Mouse (Mus musculus) telencephalon, adult 2 months (tissue): ENCODE measurements around the gene Btf3.

Experiments used
- DNase-seq: peaks from one replicate; pipeline ENCODE4 v3.0.0-alpha.2; 2011; ENCODE audit warnings: low read depth, low spot score

The Btf3 gene

DNA sequence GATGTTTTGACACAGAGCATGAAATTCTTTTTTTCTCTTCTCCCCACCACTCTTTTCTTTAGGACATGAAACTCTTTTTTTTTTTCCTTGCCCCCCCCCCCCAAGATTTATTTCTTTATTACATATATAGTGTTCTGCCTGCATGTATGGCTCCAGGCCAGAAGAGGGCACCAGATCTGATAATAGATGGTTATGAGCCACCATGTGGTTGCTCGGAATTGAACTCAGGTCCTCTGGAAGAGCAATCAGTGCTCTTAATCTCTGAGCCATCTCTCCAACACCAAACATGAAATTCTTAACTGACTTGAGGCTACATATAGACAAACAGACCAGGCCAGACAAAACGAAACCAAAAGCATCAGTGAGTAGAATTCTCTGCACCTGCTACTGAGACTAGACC is 39.3 kb downstream of the Btf3 start:
- DNase-seq, result no peak

DNA sequence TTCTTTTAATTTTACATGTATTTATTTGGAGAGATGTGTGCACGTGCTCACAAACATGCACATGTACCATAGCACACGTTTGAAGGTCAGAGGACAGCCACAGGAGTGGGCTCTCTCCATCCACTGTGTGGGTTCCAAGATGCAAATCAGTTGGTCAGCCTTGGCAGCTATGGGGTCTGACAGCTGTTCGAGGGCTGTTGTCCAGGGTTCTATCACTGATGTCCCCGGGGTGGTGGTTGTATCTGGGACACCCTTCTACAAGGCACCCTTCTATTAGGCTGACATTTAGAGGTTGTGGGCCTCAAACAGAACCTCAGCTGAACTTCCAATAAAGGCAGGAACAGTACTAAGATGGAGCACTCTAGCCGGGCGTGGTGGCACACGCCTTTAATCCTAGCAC is 40.6 kb downstream of the Btf3 start:
- no peak for DNase-seq

DNA sequence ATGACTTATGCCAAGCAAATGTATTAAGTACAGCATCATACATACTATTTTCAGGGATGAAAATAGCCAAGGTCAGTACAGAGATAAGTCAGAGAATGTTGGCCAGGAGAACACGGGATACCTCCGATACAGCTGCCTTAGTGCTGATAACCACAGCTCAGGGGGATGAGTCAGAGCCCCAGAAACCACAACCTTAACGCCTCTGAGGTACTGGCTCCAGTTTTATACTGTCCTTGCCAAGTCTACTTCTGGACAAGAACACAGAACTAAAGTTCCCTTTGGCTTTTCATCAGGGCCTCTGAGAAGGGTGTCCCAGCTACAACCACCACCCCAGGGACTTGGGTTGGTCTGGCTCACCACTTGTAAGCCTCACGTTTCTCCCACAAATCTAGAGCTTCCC is 41.2 kb downstream of the Btf3 start:
- DNase-seq, result no peak

DNA sequence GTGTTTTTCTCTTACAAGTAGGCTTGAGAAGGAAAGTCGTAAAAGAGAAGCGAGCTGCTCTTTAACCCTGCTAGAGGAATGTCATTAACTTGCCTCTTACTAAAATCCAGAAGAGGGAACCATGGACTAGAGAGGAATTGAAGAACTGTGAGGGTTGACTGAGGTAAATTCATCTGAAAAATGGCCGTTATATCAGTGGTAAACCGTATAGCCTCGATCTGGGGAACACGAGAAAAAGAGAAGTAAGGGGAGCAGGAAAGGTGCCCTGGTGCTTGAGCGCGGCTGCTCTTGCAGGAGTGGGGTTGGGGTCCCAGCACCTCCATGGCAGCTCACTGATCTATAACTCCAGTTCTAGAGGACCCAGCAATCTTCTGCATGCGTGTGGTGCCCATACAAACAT is 42.8 kb downstream of the Btf3 start:
- DNase-seq, result no peak

DNA sequence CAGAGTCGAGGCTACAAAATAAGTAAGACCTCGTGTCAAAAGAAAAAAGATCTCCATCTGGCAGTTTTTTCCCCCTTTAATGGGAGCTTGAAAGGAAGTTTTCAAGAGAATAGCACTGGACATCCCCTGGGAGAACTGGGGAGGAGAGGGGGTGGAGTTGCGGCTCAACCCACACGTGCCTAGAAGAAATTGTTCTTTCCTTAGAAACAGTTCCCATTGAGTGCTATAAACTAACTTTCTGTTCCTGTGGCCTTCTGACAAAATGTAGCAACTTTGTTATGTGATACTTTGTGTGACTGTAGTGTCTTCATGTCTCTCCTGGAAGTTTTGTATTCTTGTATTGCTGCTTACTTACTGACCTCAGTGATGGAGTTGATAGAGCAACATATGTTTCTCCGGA is 52.7 kb downstream of the Btf3 start:
- DNase-seq, result no peak

DNA sequence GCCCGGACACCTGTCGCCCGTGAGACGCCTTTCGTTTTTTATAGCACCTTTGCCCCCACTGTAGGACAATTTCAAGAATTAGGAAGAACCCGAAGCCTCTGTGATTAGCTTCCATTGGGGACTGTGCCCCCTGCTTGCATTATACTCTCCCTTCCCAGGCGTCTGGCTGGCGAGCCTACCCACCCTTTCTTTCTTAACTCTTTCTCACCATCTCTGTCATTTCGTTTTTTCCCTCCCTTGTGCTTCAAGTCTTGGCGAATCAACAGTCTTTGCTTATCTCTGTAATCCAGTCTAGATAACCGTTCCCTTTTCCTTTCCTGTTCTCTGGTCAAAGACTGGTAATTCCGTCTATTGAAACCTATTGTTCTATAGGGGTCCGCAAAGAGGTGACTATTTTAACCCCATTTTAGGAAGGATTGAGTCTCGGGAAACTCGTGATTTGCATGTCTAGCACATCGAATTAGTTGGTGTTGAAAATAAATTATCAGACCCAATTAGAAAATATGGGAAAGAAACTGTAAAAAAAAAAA is 53.3 kb downstream of the Btf3 start:
- DNase-seq, result no peak

DNA sequence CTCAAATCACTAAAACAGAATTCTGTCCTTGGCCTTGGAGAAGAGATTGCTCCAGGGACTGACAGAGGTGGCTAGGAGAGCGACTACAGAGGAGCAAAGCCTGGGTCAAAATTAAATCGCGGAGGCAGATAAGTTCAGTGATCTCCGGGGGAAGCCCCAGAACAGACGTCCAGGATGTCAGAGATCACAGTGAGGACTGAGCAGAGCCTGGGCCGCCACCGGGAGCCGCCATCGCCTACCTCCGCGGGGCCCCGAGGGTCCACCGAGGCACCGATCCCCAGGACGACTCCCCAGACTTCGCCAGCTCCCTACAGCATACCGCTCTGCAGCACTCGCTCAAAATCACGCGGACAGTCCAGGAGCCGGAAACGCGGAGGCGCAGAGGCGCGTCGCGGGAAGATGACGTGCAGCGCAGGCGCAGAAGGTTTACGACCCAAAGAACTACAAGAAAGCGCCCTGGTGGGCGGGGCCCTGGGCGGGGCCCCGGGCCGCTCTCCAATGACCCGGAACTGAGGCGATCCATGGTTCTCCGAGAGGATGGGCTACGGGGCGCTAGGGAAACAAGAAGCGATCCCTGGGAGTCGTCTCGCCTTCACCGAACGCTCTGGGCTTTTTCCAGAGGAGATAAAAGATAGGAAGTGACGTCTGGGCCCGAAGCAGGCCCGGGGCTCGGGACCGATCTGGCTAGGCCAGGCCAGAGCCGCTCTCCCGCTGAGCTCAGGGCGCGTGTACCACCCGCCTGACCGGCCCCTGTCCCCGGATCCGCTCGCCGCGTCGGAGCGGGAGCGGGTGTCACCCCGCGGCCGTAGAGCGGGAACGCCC is 54.0 kb downstream of the Btf3 start, which contains the start of the genes Utp15 and Ankra2:
Gene Utp15, minus strand, starts transcription at position 406 of the 822 bp plus-strand sequence.
Gene Ankra2, plus strand, starts transcription at position 439 of the 822 bp plus-strand sequence.
- DNase-seq, result peak; percentile 98
